Mouse (Mus musculus) activated CD4-positive, CD25-positive, alpha-beta regulatory T cell, adult 4 months (primary cell): ENCODE results near the gene Arih1. TPM values are rescaled to one million over a fixed set of nuclear protein-coding genes. Genes with fewer than 3 reads are reported as not detected.
"Not testable (repeated sequence)": the region's sequence is repeated elsewhere in the genome, so short reads cannot be mapped to it uniquely, and the experiment has no call there.

Experiments
- ATAC-seq: one replicate; pipeline ENCODE4 v1.8.0; 2017
- polyA plus RNA-seq, 2 experiments: library from polyadenylated mRNA; unstranded; fragments of 100-300 nt; shearing (Covaris generic); gene quantifications; one replicate each; pipeline ENCODE4 v1.2.1; 2017

The Arih1 gene
- polyA plus RNA-seq, 2 experiments from 2014 or later: 17.1 to 29.8 TPM

DNA sequence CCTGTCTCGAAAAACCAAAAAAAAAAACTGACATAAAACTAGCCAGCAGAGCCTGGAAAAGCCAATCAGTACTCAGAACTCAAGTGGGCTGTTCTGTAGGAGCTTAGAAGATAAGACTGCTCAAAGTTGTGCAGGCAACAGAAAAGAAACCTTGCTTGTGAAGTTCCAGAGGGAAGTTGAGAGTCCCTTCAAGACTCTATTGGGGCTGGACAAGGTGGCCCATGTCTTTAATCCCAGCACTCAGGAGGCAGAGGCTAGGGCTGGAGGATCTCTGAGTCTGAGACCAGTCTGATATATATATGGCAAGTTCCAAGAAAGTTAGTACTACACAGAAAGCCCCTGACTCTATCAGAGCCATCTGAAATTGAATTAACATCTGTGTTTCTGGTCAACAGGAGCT lies 28.0 kb downstream of the Arih1 start:
- ATAC-seq: no peak

GRCm38 (mm10) chr9:59457671-59458070 lies 28.7 kb downstream of the Arih1 start:
- ATAC-seq: no peak

GRCm38 (mm10) chr9:59455404-59456068 lies 30.9 kb downstream of the Arih1 start:
- no peak for ATAC-seq

- ATAC-seq: no peak
Measured at GRCm38 (mm10) chr9:59433729-59434128, 52.7 kb downstream of the Arih1 start.

GRCm38 (mm10) chr9:59431626-59432025 lies 54.8 kb downstream of the Arih1 start:
- peak; percentile 92 for ATAC-seq

DNA sequence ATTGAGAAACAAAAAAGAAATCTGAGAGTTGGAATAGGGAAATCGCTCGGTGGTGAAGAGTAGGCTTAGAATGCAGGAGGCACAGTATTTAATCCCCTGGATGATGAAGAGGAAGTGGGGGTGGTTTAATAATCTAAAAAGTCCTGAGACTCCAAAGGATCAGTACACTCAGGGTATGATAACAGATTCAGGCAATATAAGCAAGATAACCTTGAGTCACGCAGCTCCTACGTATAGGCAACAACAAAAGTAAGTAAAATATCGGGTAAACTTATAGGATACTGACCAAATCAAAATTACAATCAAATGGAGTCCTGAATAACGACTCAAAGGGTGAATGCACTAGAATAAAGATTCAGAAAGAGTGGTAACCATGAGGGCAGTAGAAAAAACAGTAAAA lies 65.9 kb downstream of the Arih1 start:
- ATAC-seq: no peak

- no peak for ATAC-seq
Measured at GRCm38 (mm10) chr9:59407271-59407670, 79.1 kb downstream of the Arih1 start.

DNA sequence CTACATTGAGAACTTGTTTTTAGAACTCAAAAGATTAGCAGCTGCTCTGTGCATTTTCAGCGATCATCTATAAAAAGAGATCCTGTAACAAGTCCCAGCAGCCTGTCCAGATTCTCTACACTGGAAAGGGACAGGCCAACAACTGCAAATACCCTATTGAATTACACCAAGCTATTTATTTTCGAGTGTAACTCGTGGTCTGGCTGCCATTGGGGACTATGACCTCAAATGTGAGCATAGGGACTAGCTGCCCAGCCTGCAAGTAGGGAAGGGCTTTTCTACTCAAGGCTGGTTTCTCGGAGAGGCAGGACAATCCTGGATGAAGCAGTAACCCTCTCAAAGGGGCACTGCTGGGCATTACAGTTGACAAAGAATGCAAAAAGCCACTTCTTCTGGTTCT lies 97.3 kb downstream of the Arih1 start:
- ATAC-seq: no peak

DNA sequence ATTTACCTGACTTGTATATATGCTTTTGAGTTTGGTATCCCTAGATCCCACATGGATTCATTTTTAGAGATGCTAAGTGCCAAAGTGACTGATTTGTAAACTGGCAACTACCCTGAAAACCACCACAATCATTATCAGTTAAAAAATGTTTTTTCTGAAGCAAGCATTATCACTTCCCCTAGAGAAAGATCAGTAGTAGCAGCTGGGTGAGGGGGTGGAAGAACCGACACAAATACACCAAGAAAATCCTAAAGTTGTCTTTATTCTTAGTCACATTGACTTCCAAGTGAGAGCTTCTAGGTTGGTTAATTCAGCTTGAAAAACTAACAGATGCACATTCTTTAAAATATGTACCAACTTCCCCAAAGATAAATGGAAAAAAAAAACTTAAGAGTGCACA lies 98.1 kb downstream of the Arih1 start:
- no peak for ATAC-seq

DNA sequence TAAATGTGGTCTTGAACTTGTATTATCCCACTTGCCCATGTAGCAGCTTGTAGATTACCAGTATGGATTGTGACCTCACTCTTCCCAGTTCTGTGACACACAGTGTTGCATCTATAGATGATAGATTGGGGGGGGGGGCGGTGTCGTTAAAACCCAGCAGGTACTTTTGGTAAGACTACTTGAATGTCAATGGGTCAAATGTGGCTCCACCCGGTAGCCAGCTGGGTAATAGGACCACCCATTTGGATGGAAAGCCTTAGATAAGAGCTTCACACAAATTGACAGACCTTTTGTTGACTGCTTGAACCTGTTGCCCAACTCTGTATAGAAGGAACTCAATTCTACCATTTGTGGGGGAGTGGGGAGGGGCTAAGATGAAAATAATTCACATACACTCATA lies 99.0 kb downstream of the Arih1 start:
- no peak for ATAC-seq

DNA sequence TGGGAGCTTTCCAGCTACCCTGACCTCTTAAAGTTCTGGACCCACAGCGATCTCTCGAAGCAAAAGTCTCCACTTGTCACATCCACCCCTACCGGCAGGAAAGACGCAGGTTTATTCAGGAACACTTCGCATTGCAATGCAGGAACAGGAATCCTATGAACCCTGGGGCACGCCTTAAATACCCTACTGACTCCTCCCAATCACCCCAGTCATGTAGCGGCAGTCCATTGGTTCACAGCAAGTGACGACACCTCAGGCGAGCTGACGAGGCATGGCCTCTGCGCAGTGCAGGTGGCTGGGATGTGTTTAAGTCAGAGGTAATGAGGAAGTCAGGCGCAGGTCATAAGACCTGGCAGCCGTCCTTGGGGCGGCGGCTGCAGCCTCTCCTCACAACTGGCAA lies 110.8 kb downstream of the Arih1 start:
- ATAC-seq: no peak

GRCm38 (mm10) chr9:59369646-59370045 lies 116.8 kb downstream of the Arih1 start:
- no peak for ATAC-seq

GRCm38 (mm10) chr9:59369220-59369619 lies 117.2 kb downstream of the Arih1 start:
- ATAC-seq: no peak

GRCm38 (mm10) chr9:59360487-59360886 lies 125.9 kb downstream of the Arih1 start:
- not testable (repeated sequence) for ATAC-seq

DNA sequence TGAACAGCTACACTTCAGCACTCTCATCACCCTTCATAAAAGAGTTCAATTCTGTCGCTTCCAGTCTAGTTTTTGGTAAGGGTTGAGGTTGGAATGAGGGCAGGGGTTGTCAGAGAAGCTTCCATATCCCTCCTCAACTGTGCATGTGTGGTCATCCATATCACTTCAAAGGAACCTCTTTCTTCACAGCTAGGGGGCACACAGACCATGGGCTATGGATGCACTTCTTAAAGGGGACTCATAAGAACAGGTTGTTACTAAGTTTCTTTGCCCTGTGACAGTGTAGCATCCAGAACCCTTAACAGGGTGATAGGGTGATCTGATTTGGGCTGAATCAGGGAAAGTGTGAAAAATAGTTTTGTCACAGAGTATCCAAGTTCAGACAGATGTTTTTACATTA lies 128.4 kb downstream of the Arih1 start:
- ATAC-seq: not testable (repeated sequence)

DNA sequence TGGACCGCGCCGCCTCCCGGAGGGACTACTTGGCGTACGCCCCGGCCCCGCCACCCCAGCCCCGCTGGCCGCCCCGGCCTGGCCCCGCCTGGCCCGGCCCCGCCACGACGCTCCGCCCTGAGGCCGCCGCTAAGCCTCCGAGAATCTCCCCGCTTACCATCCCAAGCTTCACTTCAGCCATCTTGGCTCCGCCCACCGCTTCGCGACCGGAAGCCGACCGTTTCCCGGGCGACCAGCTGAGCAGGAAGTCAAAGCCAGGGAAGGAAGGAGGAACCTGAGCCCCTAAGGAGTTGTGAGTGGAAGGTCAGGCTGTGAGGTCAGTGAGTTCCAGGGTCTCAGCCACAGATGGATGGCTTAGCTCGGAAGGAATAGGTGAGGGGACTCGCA lies 133.2 kb downstream of the Arih1 start, which contains the start of gene Bbs4:
Gene Bbs4 (minus strand): TSS at position 256 of the 387 bp plus-strand sequence.
- ATAC-seq: peak; percentile 96

DNA sequence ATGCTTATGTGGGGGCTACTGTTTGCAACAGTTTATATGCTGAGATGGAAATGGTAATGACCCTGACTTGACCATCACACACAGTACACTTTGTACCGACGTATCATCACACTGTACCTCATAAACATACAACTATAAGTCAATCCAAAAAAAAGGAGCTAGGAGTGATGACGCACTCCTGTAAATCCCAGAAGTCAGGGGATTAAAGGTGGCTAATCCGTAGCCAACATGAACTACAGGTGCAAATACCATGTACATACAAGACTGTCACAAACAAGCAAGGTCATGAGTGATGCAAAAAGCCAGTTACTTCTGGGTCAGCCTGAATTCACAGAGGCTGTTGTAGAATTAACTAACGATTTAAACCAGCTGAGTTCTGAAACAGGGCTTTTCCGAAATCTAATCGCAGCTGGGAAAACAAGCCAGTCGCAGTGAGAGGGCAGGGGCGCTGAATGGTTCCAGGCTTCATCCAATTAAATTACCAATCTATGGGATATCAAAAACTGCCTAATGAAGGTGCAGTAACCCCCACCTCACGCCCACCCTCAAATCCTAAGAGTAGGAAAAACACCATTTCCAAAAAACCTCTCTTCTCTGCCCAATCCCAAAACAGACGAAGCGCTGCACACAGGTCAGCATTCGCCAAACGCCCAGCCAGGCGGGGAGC lies 133.7 kb downstream of the Arih1 start:
- ATAC-seq: no peak

DNA sequence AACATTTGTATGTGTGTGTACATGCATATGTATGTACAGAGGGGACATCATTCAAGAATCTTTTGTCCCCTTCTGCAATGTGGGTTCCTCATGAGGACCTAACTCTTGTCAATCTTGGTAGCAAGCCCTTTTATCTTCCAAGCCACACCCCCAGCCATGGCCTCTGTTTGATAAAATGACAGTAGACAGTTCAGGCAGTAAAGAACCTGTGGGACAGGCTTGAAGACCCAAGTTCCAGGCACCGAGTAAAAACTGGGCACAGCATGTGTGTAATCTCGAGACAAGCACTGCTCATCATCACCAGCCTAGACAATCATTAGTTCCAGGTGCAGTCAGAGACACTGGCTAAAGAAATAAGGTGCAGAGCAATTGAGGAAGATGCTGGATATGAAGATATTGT lies 140.2 kb downstream of the Arih1 start:
- ATAC-seq: no peak

GRCm38 (mm10) chr9:59340002-59340401 lies 146.4 kb downstream of the Arih1 start:
- ATAC-seq: no peak

DNA sequence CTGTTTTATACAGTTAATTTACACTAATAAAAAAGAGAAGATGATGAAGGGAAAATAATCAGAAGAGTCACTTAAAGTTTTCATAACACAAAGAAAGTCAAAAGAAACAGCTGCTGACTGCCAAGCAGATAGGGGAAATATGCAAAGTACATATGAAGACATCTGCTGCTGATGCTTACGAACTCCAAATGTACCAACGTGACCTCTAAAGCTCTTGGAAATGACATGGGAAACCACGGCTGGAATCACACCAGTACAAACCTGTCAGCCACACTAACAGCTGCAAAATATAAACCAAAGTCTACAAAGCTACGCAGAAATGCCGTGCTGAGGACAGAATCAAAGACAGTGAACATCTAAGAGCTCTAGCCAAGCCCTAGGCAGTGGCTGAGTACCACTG lies 147.3 kb downstream of the Arih1 start:
- no peak for ATAC-seq

- peak; percentile 94 for ATAC-seq
Measured at GRCm38 (mm10) chr9:59338411-59338810, 148.0 kb downstream of the Arih1 start.
